Mouse (Mus musculus): ENCODE results near the gene Mapk8ip2.

The Mapk8ip2 gene

DNA sequence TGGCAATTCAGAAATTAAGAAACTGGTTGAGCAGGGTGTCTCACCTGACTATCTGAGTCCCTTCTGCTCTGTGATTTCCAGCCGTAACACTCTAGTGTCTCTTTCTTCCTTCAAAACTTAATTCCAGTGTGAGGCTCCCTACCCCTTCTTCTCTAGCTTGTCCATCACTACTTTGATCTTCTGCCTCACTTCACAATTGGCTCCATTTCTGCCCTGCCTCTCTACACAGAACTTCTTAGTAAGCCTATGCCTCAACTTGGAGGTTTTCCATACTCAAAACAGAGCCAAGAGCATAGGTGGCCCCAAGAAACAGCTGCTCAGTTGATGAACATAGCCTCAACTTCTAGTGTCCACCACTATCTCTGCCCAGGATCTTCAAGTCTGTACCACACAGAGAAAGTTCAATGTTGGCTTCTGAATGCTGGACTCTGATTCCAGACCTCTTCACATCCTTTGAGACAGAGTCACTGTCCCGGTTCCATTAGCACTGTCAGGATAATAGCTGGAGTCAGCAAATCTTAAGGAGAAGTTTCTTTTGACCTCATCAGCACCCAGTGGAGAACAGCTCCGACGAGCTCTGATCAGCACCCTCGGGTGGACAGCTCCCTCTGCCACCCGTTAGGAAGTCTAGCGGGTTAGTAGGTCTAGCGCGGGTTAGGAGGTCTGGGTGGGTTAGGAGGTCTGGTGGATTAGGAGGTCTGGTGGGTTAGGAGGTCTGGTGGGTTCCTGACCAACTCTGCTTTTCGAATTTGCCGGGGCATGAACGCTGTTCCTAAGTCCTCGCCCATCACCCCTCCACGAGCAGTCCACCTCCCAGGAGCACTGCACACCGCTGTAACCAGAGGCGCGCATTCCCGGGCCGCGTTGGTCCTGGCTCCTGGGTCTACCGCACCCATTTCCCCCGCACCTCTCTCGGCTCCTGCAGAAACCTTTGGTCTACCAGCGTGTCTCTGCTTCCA is 528 bp upstream of the Mapk8ip2 start:
- WGBS, result 4% methylated on average over 24 of the region's 24 CpGs

DNA sequence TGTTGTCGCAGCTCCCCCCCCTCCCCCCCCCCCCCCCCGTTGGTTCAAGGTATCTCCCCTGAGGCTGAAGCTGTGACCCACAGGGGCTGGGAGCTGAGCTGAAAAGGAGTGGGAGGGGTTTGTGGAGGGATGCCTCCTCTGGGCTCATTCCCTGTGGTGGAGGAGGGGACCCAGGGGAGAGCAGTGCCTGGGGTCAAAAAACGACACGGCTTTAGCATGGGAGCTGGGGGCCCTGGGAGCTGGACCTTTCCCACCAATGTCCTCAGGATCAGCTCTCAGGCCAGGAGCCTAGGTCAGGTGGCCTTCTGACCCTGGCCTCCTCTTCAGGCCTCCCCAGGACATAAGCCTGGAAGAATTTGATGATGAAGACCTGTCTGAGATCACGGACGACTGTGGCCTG is 1.1 kb downstream of the Mapk8ip2 start:
- 29% methylated on average over 4 of the region's 6 CpGs for WGBS

- WGBS, result 35% methylated on average over 6 of the region's 6 CpGs
These were observed 1.9 kb downstream of the Mapk8ip2 start for GRCm38 (mm10) chr15:89455642-89456041.

GRCm38 (mm10) chr15:89458942-89459341 is 5.2 kb downstream of the Mapk8ip2 start:
- 89% methylated on average over 15 of the region's 15 CpGs for WGBS

DNA sequence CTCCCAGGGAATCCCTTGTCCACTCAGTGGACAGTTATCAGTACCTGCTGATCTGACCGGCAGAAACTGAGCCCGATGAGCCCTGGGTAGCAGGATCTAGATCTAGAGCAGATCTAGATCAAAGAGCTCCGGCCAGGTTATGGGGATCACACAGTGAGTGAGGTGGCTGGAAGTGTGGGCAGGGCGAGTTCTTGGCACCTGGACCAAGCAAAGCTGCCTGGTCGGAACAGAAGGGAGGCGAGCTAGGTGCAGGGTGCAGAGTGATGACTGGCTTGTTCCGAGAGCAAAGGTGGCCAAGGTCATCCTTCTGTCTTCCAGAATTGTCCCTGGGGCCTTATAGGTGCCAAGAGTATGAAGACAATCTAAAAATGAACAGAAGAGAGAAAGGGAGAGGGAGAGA is 6.1 kb downstream of the Mapk8ip2 start:
- WGBS, result 74% methylated on average over 7 of the region's 7 CpGs

GRCm38 (mm10) chr15:89460298-89460697 is 6.6 kb downstream of the Mapk8ip2 start:
- 51% methylated on average over 10 of the region's 10 CpGs for WGBS

- 77% methylated on average over 15 of the region's 15 CpGs for WGBS
These were observed 7.6 kb downstream of the Mapk8ip2 start for GRCm38 (mm10) chr15:89461321-89461720.

DNA sequence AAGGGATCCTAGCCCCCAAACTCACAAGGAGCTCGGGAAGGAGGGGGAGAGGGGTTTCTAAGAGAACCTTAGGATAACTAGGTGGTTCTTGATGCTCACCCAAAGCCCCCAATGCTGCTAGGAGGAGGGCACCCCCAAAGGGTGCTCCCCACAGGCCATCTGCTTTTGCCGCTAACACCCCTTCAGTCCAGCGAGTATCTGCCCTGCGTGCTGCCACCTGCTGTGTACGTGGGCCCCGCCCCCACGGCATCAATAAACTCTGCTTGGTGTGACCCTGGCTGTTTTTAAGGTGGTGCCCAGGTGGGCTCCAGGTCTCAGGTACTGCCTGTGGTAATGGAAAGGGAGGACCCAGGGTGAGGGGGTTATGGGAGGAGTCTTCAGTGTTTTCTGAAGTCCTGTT is 8.5 kb downstream of the Mapk8ip2 start:
- 71% methylated on average over 7 of the region's 7 CpGs for WGBS

DNA sequence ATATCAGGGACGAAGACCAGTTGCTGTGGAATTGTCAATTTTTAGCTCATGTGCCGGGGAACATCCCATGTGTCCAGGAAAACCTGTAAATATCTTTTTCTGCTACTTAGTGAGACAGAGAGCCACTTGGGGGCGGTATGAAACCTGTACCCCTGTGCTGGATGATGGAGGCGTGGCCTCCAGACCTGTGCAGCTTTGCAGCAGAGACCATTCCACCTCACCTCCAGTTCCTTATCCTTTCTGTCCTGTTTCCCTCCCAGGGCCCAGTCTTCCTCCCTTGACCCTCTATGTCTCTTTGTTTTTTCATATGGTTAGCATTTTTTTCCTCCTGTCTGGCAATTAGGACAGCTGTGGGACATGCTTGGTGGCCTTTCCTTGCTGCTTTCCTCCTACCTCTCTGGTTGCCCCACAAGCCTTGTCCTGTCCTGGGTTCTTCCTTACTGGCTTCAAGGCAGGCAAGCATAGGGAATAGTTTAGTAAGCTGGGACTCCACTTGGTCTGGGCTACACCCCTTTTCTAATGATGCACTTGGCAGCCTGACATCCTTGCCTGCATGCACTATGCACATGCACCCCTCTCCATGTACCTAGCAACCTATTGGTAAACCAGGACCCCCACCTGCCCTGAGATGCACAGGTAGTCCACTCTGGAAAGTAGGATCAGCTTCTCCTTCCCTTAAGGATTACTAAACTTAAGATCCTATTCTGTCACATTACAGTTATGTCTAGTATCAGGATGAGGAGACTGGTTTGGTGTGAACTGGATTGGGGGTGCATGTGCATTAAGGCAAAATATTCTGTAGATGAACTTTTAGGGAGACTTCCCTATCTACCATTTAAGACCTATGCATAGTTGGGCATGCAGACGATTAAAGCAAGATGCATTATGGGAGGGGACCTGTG is 9.9 kb downstream of the Mapk8ip2 start:
- WGBS, result 39% methylated on average over 5 of the region's 5 CpGs

- WGBS, result 8% methylated on average over 1 of the region's 1 CpGs
These were observed 11.3 kb downstream of the Mapk8ip2 start for GRCm38 (mm10) chr15:89465052-89465451.

GRCm38 (mm10) chr15:89468577-89468976 is 14.9 kb downstream of the Mapk8ip2 start:
- 30% methylated on average over 2 of the region's 2 CpGs for WGBS

DNA sequence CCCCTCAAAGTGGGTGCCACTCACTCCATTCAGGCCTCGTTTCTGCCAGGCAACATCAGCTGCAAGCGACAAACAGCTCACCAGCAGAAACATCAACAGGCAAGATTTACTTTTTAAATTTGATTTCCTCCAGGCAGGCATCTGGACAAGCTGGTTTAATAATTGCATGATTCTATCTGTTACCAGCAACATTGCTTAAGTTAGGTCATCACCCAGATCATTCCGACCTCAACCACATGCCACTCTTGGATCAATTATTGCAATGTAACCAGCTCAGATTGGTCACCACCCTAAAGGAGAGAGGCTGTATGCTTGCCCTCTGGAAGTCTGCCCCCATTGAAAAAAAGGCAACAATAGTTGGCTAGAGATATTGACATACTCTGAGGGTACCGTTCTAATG is 17.8 kb downstream of the Mapk8ip2 start:
- WGBS, result 85% methylated on average over 4 of the region's 4 CpGs

DNA sequence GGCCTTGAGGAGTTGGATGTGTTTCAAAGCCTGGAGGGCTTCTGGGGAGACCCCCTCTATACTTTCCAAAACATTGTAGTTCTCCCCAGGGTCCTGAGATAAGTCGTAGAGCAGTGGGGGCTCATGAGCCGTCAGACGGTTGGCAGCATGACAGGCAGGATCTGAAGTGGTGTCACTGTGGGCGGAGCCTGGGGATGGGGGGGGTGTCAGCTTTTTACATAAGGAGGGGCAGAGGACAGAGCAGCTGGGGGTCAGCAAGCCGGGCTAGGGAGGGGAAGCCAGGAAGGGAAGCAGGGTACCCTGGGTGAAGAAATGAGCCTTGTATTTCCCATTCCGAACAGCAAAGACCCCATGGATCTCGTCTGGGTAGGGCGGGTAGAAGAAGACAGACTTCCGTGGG is 19.7 kb downstream of the Mapk8ip2 start:
- WGBS, result 84% methylated on average over 9 of the region's 9 CpGs

DNA sequence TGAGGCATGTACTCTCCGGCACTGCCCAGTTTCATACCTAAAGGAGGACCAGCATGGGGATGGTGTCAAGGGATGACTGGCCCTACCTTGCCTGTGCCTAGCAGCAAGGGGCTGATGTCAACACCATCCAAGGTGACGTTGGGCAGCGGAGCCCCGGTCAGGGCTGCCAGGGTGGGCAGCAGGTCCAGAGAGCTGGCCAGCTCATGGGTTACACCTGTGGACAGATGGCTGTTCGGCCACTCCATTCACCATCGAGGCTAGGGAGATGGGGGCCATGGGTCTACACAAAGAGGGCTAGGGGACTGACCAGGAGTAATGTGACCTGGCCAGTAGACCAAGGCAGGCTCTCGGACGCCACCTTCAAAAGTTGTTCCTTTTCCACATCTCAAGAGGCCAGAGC is 20.2 kb downstream of the Mapk8ip2 start:
- WGBS, result 98% methylated on average over 8 of the region's 8 CpGs

DNA sequence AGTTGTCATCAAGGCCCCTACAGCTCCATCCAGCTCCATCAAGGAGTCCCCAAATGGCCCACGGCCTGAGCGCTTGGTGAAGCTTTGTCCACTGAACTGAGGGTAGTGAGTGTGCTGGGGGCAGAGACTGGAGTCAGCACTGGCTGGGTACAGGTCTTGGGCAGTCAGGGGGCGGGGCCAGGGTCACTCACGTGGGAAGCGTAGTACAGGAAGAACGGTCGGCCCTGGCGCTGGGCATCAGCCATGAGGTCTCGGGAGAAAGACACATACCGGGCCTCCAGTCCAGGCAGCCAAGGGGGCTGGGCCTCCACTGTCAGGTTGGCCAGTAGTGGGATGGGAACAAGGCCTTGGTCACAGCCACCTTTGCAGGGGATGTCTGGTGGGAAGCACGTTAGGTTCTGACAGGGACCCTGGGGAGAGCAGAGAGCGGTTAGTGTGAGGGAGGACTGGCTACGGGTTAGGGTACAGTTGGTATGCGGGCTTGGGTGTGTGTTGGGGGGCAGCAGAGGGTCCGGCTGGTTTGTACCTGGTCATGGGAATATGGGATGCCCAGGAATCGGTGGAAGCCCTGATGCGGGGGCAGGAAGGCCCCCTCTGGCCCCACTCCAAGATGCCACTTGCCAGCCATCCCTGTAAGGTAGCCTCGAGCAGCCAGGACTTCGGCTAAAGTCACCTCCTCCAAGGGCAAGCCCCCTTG is 21.0 kb downstream of the Mapk8ip2 start:
- 92% methylated on average over 19 of the region's 19 CpGs for WGBS

DNA sequence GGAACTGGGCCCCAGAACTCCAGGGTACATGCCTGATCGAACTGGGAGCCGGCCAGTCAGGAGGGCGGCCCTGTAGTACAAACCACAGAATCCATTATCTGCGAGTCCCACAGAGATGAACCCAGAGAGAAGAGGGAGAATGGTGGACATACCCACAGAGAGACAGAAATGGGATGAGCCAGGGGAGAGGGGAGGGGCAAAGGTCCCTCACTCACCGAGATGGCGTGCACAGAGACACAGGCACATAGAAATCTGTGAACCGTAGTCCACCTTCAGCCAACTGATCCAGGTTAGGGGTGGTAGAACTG is 21.5 kb downstream of the Mapk8ip2 start:
- WGBS, result 88% methylated on average over 7 of the region's 7 CpGs

DNA sequence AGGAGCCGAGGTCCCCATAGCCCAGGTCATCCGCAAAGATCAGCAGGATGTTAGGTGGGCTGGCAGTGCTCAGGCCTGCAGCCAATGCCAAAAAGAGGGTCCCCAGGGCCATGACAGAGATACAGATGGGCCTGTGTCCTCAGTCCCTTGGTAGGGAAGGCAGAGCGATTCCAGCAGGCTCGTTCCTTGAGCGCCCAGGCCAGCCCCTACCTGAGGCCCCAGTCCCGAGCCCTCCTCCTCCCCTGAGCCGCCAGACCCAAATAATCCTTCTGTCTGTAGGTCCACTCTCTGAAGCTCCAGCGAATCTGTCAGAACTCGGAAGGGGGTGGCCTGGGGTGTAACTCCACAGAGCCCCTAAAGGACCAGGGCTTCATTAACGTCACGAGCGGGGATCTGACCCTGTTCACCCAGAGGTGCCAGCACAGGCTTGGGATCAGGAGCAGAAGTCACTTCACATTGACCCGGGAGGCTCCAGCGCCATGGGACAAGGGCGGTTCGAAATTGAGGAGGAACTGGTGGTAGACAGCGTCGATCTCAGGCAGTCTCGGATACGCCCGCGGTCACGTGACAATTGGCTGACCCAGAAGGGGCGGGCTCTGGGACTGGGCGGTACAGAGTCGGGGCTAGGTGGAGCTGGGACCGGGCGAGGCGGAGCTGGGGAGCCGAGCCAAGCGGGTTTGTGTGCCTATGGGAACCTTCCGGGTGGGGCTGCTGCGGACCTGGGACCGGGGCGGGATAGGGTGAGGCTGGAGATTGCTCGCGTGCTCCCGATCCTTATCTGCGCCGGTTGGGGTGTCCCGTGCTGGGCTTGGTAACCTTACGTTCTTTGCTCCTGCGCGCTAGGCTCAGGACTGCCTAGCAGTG is 22.1 kb downstream of the Mapk8ip2 start:
- 9% methylated on average over 44 of the region's 44 CpGs for WGBS

- 1% methylated on average over 5 of the region's 5 CpGs for WGBS
These were observed 22.7 kb downstream of the Mapk8ip2 start for GRCm38 (mm10) chr15:89476475-89476815.

GRCm38 (mm10) chr15:89477091-89477491 is 23.4 kb downstream of the Mapk8ip2 start, which contains the start of gene Arsa:
Gene Arsa, minus strand, starts transcription at chr15:89477425.
- WGBS, result 33% methylated on average over 9 of the region's 9 CpGs

DNA sequence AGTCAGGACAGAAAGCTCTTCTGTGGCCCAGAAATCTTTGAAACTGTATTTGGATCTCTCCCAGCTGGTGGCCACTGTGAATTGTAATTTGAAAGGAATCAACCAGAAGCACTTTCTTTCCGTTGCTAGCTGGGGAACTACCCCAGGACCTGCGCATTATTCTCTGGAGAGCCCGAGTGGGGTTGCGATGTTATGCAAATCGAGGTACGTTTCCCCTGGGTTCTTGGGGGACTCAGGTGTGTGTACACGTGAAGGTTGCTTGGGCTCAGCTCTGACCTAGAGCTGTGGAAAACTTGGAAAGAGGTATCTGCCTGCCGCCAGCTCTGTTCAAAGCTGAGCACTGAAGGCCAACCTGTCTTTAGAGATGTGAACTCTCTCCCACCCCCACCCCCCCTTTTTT is 24.1 kb downstream of the Mapk8ip2 start:
- 56% methylated on average over 8 of the region's 8 CpGs for WGBS

- WGBS, result 93% methylated on average over 3 of the region's 3 CpGs
These were observed 24.9 kb downstream of the Mapk8ip2 start for GRCm38 (mm10) chr15:89478622-89479021.
